Mouse (Mus musculus) midbrain, embryonic 13.5 days (tissue): ENCODE measurements around the gene Dapk2. TPM values are rescaled to one million over a fixed set of nuclear protein-coding genes. Genes with fewer than 3 reads are reported as not detected.

Source experiments
- ATAC-seq: fragments of 200-750 bp; cut with Nextera tagmentation; 2 replicates; pipeline ENCODE4 v1.8.0; 2017; ENCODE audit warnings: mild to moderate bottlenecking, moderate TSS enrichment, moderate library complexity
- H3K27ac ChIP-seq: fragments of 300-500 bp; sonication (generic); 2 replicates; pipeline ENCODE4 v1.5.1; 2015; ENCODE audit warnings: inconsistent platforms, mild to moderate bottlenecking, moderate library complexity
- H3K27me3 ChIP-seq: fragments of 300-500 bp; sonication (generic); 2 replicates; pipeline ENCODE4 v1.6.1; 2015; ENCODE audit warnings: mild to moderate bottlenecking, inconsistent platforms
- H3K36me3 ChIP-seq: fragments of 300-500 bp; sonication (generic); 2 replicates; pipeline ENCODE4 v1.6.1; 2015; ENCODE audit warnings: mild to moderate bottlenecking, inconsistent platforms
- H3K4me1 ChIP-seq: fragments of 300-500 bp; sonication (generic); replicated peaks from 2 replicates; pipeline ENCODE4 v1.6.1; 2015; ENCODE audit warnings: inconsistent platforms
- H3K4me2 ChIP-seq: fragments of 300-500 bp; sonication (generic); replicated peaks from 2 replicates; pipeline ENCODE4 v1.6.1; 2015; ENCODE audit warnings: moderate library complexity, mild to moderate bottlenecking, inconsistent platforms
- H3K4me3 ChIP-seq: fragments of 300-500 bp; sonication (generic); replicated peaks from 2 replicates; pipeline ENCODE4 v1.5.1; 2015; ENCODE audit warnings: mild to moderate bottlenecking, inconsistent platforms
- H3K9ac ChIP-seq: fragments of 300-500 bp; sonication (generic); replicated peaks from 2 replicates; pipeline ENCODE4 v1.6.1; 2015; ENCODE audit warnings: mild to moderate bottlenecking, inconsistent platforms
- H3K9me3 ChIP-seq: fragments of 300-500 bp; sonication (generic); 2 replicates; pipeline ENCODE4 v1.6.1; 2016; ENCODE audit warnings: mild to moderate bottlenecking, inconsistent platforms
- WGBS: fragments of 180-500 bp; shearing (Covaris S2); methylation state at CpG from one replicate; pipeline ENCODE4 v1.1.7; 2015; 5-methylcytosine and 5-hydroxymethylcytosine counted together
- polyA plus RNA-seq: library from polyadenylated mRNA; unstranded; fragments of >200 nt; fragmentation: Nextera tagmentation; extraction: Ambion mirVana; gene quantifications from 2 replicates; pipeline ENCODE4 v1.2.1, GENCODE M21; 2015

Gene Dapk2
- polyA plus RNA-seq, 1 experiment from 2014 or later: 1.4 TPM

GRCm38 (mm10) chr9:66217970-66218369 is 59.9 kb downstream of the Dapk2 start:
- ATAC-seq: no peak
- Histone ChIP-seq H3K4me2 (no peak overlapping the region), H3K27me3 (no peaks in the 10 kb centered on the region), H3K36me3 (no peaks in the 10 kb centered on the region), H3K27ac (no peak overlapping the region), H3K4me3 (no peak overlapping the region), H3K9me3 (no peaks in the 10 kb centered on the region), H3K9ac (no peak overlapping the region), H3K4me1 (peaks cover 9% of the 10 kb centered on the region)
- 96% methylated on average over 4 of the region's 4 CpGs for WGBS

GRCm38 (mm10) chr9:66218917-66219725 is 61.1 kb downstream of the Dapk2 start:
- WGBS: 66% methylated on average over 10 of the region's 10 CpGs
- ATAC-seq: no peak
- no peak overlapping the region for H3K4me3 ChIP-seq
- H3K9me3 ChIP-seq: no peaks in the 10 kb centered on the region
- no peak overlapping the region for H3K9ac ChIP-seq
- no peaks in the 10 kb centered on the region; the same call in 1 of the 2 replicates for H3K4me1 ChIP-seq
- no peak overlapping the region for H3K27ac ChIP-seq
- H3K27me3 ChIP-seq: no peaks in the 10 kb centered on the region
- no peak overlapping the region for H3K4me2 ChIP-seq
- H3K36me3 ChIP-seq: no peaks in the 10 kb centered on the region

DNA sequence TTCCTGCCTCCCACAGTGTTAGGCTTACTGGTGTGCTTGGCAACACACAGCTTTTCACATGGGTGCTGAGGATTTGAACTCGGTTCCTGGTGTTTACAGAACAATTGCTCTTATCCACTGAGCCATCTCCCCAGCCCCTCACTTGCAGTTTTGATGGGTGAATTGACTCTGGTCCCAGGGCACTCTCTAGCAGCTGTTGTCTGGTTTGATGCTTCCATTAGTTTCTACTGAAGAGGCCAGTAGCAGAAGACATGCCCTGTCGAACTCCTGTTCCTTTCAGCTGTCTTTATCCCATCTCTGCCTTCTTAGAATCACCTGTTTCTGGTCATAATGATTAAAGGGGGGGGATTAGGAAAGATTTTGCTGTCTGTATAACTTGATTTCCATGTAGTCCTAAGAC is 65.8 kb downstream of the Dapk2 start:
- no peak overlapping the region for H3K4me3 ChIP-seq
- no peak overlapping the region for H3K9ac ChIP-seq
- no peak overlapping the region for H3K27ac ChIP-seq
- no peak for ATAC-seq
- no peaks in the 10 kb centered on the region for H3K4me1 ChIP-seq
- H3K27me3 ChIP-seq: no peaks in the 10 kb centered on the region
- H3K4me2 ChIP-seq: no peak overlapping the region
- no peaks in the 10 kb centered on the region for H3K36me3 ChIP-seq
- 85% methylated on average over 2 of the region's 2 CpGs for WGBS
- H3K9me3 ChIP-seq: no peaks in the 10 kb centered on the region

- ATAC-seq: no peak
- no peaks in the 10 kb centered on the region for H3K27me3 ChIP-seq
- 68% methylated on average over 5 of the region's 5 CpGs for WGBS
- no peak overlapping the region for H3K9ac ChIP-seq
- H3K4me2 ChIP-seq: no peak overlapping the region
- H3K4me1 ChIP-seq: no peaks in the 10 kb centered on the region
- no peak overlapping the region for H3K27ac ChIP-seq
- no peak overlapping the region for H3K4me3 ChIP-seq
- no peaks in the 10 kb centered on the region for H3K36me3 ChIP-seq
- no peaks in the 10 kb centered on the region for H3K9me3 ChIP-seq
Observed at GRCm38 (mm10) chr9:66225737-66226485, 67.9 kb downstream of the Dapk2 start.

- H3K27ac ChIP-seq: no peak overlapping the region
- H3K36me3 ChIP-seq: no peaks in the 10 kb centered on the region
- WGBS: 64% methylated on average over 2 of the region's 2 CpGs
- H3K9ac ChIP-seq: no peak overlapping the region
- H3K9me3 ChIP-seq: no peaks in the 10 kb centered on the region
- no peak overlapping the region for H3K4me2 ChIP-seq
- no peak overlapping the region for H3K4me3 ChIP-seq
- ATAC-seq: no peak
- no peaks in the 10 kb centered on the region for H3K4me1 ChIP-seq
- H3K27me3 ChIP-seq: no peaks in the 10 kb centered on the region
Observed at GRCm38 (mm10) chr9:66228456-66229151, 70.6 kb downstream of the Dapk2 start.

- Histone ChIP-seq H3K9me3 (no peaks in the 10 kb centered on the region), H3K27me3 (no peaks in the 10 kb centered on the region), H3K4me2 (no peak overlapping the region), H3K9ac (no peak overlapping the region), H3K36me3 (no peaks in the 10 kb centered on the region), H3K4me1 (no peaks in the 10 kb centered on the region), H3K27ac (no peak overlapping the region), H3K4me3 (no peak overlapping the region)
- 83% methylated on average over 7 of the region's 7 CpGs for WGBS
- no peak for ATAC-seq
Observed at GRCm38 (mm10) chr9:66231820-66232479, 73.9 kb downstream of the Dapk2 start.

DNA sequence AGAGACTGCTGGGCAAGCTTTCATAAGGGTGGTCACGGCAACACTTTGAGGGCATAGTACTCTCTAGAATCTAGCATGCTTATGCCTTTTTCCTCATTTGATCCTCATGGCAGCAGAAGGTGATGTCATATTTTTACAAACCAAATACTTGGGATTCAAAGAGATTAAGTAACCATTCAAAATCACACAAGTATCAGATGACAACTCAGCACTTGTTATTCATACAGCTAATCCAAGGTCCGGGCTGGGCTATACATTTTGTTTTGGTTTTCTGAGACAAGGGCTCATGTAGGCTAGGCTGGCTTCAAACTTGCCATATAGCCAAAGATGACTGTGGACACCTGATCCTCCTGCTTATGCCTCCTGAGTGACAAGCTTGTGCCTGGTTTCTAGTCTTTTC is 78.6 kb downstream of the Dapk2 start:
- no peaks in the 10 kb centered on the region for H3K4me1 ChIP-seq
- H3K4me2 ChIP-seq: no peak overlapping the region
- 72% methylated on average over 2 of the region's 2 CpGs for WGBS
- no peak for ATAC-seq
- no peak overlapping the region for H3K27ac ChIP-seq
- H3K4me3 ChIP-seq: no peak overlapping the region
- H3K27me3 ChIP-seq: no peaks in the 10 kb centered on the region
- H3K9ac ChIP-seq: no peak overlapping the region
- H3K36me3 ChIP-seq: no peaks in the 10 kb centered on the region
- H3K9me3 ChIP-seq: no peaks in the 10 kb centered on the region

GRCm38 (mm10) chr9:66237742-66238141 is 79.7 kb downstream of the Dapk2 start:
- Histone ChIP-seq H3K9me3 (no peaks in the 10 kb centered on the region), H3K4me2 (no peak overlapping the region), H3K27me3 (no peaks in the 10 kb centered on the region), H3K27ac (no peak overlapping the region), H3K9ac (no peak overlapping the region), H3K36me3 (no peaks in the 10 kb centered on the region), H3K4me1 (no peaks in the 10 kb centered on the region), H3K4me3 (no peak overlapping the region)
- ATAC-seq: no peak
- 64% methylated on average over 1 of the region's 1 CpGs for WGBS

- H3K36me3 ChIP-seq: no peaks in the 10 kb centered on the region
- no peaks in the 10 kb centered on the region for H3K27me3 ChIP-seq
- no peaks in the 10 kb centered on the region for H3K4me1 ChIP-seq
- no peak overlapping the region for H3K4me2 ChIP-seq
- no peak overlapping the region for H3K27ac ChIP-seq
- no peaks in the 10 kb centered on the region for H3K9me3 ChIP-seq
- no peak for ATAC-seq
- WGBS: 89% methylated on average over 7 of the region's 7 CpGs
- no peak overlapping the region for H3K4me3 ChIP-seq
- H3K9ac ChIP-seq: no peak overlapping the region
Observed at GRCm38 (mm10) chr9:66239173-66239572, 81.2 kb downstream of the Dapk2 start.

DNA sequence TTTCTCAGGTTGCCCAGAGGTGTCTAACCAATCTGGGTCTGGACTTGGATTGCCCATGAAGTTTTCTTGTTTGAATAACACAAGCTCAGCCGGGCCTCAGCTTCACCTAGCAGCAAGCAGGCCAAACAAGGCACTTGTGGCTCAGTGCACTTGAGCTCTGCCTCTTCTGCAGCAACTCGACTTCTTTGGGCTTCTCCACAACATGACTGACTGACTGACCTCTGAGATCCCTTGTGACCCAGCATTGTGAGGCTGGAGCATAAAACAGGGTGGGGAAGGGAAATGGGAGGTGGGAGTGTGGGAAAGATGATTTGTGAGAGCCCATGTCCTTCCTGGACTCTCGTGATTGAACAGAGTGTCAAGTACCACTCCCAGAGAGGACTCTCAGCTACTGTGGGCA is 81.7 kb downstream of the Dapk2 start:
- no peaks in the 10 kb centered on the region for H3K27me3 ChIP-seq
- no peak for ATAC-seq
- H3K27ac ChIP-seq: no peak overlapping the region
- H3K9ac ChIP-seq: no peak overlapping the region
- no peaks in the 10 kb centered on the region for H3K9me3 ChIP-seq
- H3K4me2 ChIP-seq: no peak overlapping the region
- H3K4me3 ChIP-seq: no peak overlapping the region
- no peaks in the 10 kb centered on the region for H3K36me3 ChIP-seq
- H3K4me1 ChIP-seq: no peaks in the 10 kb centered on the region
- WGBS: 72% methylated on average over 3 of the region's 3 CpGs

DNA sequence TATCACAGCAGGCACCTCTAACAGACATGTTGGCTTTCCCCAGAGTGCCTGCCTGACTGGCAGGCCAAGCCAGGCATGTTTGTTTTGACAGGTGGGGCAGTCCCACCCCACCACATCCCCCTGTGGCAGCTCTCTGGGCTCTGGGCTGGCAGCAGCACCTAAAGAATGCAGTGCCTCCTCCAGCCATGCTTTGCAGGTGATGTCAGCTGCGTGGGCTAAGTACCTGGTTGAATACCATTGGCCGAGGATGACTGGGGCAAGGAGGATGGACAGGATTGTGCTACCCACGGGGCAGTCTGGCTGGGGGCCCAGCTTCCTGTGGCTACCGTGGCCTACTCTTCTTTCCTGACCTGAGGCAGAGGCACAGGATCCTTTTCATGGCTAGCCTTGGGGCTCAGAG is 82.5 kb downstream of the Dapk2 start:
- no peaks in the 10 kb centered on the region for H3K9me3 ChIP-seq
- H3K9ac ChIP-seq: no peak overlapping the region
- H3K4me2 ChIP-seq: no peak overlapping the region
- H3K27ac ChIP-seq: no peak overlapping the region
- H3K27me3 ChIP-seq: no peaks in the 10 kb centered on the region
- 63% methylated on average over 4 of the region's 4 CpGs for WGBS
- no peaks in the 10 kb centered on the region for H3K36me3 ChIP-seq
- no peak for ATAC-seq
- no peaks in the 10 kb centered on the region for H3K4me1 ChIP-seq
- H3K4me3 ChIP-seq: no peak overlapping the region

- 54% methylated on average over 3 of the region's 3 CpGs for WGBS
- Histone ChIP-seq H3K9ac (no peak overlapping the region), H3K27me3 (no peaks in the 10 kb centered on the region), H3K9me3 (no peaks in the 10 kb centered on the region), H3K27ac (no peak overlapping the region), H3K36me3 (no peaks in the 10 kb centered on the region), H3K4me1 (no peaks in the 10 kb centered on the region), H3K4me2 (no peak overlapping the region), H3K4me3 (no peak overlapping the region)
- no peak for ATAC-seq
Observed at GRCm38 (mm10) chr9:66240991-66241390, 83.0 kb downstream of the Dapk2 start.
